Mouse (Mus musculus) kidney, embryonic 15.5 days (tissue): Measurements from ENCODE around the gene Actr3. TPM values are rescaled to one million over a fixed set of nuclear protein-coding genes. Genes with fewer than 3 reads are reported as not detected.

ENCODE experiments used
- polyA plus RNA-seq: library from polyadenylated mRNA; unstranded; fragments of >200 nt; fragmentation: Nextera tagmentation; extraction: Ambion mirVana; gene quantifications from 2 replicates; pipeline ENCODE4 v1.2.1, GENCODE M21; 2015

The Actr3 gene
- polyA plus RNA-seq, 1 experiment from 2014 or later, result 253 TPM

Other genes starting within 250 kb of the Actr3 start
- 51.9 and 53.0 TPM in 2 replicates for gene Slc35f5, start 124.9 kb upstream of the Actr3 start, polyA plus RNA-seq
- 3.6 TPM in 2 replicates for gene Gpr39, start 241.3 kb upstream of the Actr3 start, polyA plus RNA-seq